Mouse (Mus musculus) lung, adult 2 months (tissue): ENCODE measurements at regions not wholly inside any gene's neighbourhood (a gene's known extent, or its start where the extent isn't known, plus 50 kb on each side); places are given as distances from the start of the nearest gene placed in this dataset.

Experiments
- CTCF ChIP-seq: fragments of 200-500 bp; IDR thresholded peaks from 2 replicates; pipeline ENCODE4 v1.5.1; 2011; ENCODE audit warnings: mild to moderate bottlenecking, low read length, control low read depth; ENCODE audit not compliant: insufficient read depth
- POLR2A ChIP-seq: fragments of 200-500 bp; IDR thresholded peaks from 2 replicates; pipeline ENCODE4 v1.6.1; 2011; ENCODE audit warnings: low read depth, mild to moderate bottlenecking, control low read depth, low read length, borderline replicate concordance; ENCODE audit errors: extremely low read depth

DNA sequence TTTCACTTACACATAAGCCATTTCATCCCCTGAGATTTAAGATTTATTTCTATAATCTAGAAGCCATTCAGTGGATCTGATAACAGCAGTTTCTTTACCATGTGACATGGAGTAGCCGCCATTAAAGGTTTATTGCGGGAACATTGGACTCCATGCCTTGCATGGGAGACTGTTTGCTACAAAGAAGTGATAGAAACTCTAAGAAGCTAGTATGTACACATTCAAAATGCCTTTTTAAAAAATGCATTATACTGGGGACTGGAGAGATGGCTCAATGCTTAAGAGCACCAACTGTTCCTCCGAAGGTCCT lies 57.2 kb upstream of the Hmcn1 start:
- no peak for TF ChIP-seq POLR2A
- no peak for TF ChIP-seq CTCF
